Mouse (Mus musculus) hindbrain, postnatal 0 days (tissue): Measurements from ENCODE around the gene Rgl3. TPM values are rescaled to one million over a fixed set of nuclear protein-coding genes. Genes with fewer than 3 reads are reported as not detected.

Source experiments
- ATAC-seq: fragments of 200-750 bp; cut with Nextera tagmentation; 2 replicates; pipeline ENCODE4 v1.8.0; 2017; ENCODE audit warnings: mild to moderate bottlenecking, moderate TSS enrichment, moderate library complexity
- DNase-seq: peaks from one replicate; pipeline ENCODE4 v3.0.0-alpha.2; 2015; ENCODE audit warnings: low spot score
- H3K27ac ChIP-seq: fragments of 300-500 bp; sonication (generic); 2 replicates; pipeline ENCODE4 v1.5.1; 2014; ENCODE audit warnings: mild to moderate bottlenecking
- H3K27me3 ChIP-seq: fragments of 300-500 bp; sonication (generic); 2 replicates; pipeline ENCODE4 v1.6.1; 2014; ENCODE audit warnings: low read length, mixed read lengths; ENCODE audit not compliant: insufficient read depth
- H3K36me3 ChIP-seq: fragments of 300-500 bp; sonication (generic); 2 replicates; pipeline ENCODE4 v1.6.1; 2014; ENCODE audit warnings: low read length, mixed read lengths; ENCODE audit not compliant: insufficient read depth
- H3K4me1 ChIP-seq: fragments of 300-500 bp; sonication (generic); 2 replicates; pipeline ENCODE4 v1.6.1; 2014; ENCODE audit warnings: antibody characterized with exemption, low read length, mixed read lengths; ENCODE audit not compliant: insufficient read depth
- H3K4me2 ChIP-seq: fragments of 300-500 bp; sonication (generic); 2 replicates; pipeline ENCODE4 v1.6.1; 2014; ENCODE audit warnings: low read depth, mild to moderate bottlenecking, low read length, moderate library complexity, mixed read lengths
- H3K4me3 ChIP-seq: fragments of 300-500 bp; sonication (generic); 2 replicates; pipeline ENCODE4 v1.5.1; 2014; ENCODE audit warnings: low read length
- H3K9ac ChIP-seq: fragments of 300-500 bp; sonication (generic); replicated peaks from 2 replicates; pipeline ENCODE4 v1.6.1; 2014; ENCODE audit warnings: mild to moderate bottlenecking, low read length, moderate library complexity, mixed read lengths
- H3K9me3 ChIP-seq: fragments of 300-500 bp; sonication (generic); 2 replicates; pipeline ENCODE4 v1.6.1; 2016; ENCODE audit warnings: low read length, mixed read lengths
- CTCF ChIP-seq: IDR thresholded peaks from 2 replicates; pipeline ENCODE4 v1.5.1; 2016; ENCODE audit warnings: antibody characterized with exemption, control low read depth, low read depth
- WGBS: fragments of 180-500 bp; shearing (Covaris S2); extraction: QIAGEN DNeasy Blood & Tissue Kit; methylation state at CpG from one replicate; pipeline ENCODE4 v1.1.7; 2014; 5-methylcytosine and 5-hydroxymethylcytosine counted together
- polyA plus RNA-seq: library from polyadenylated mRNA; unstranded; fragments of >200 nt; fragmentation: Nextera tagmentation; extraction: Ambion mirVana; gene quantifications from 2 replicates; pipeline ENCODE4 v1.2.1, GENCODE M21; 2015
- total RNA-seq: library from RNA; depleted of rRNA; stranded (reverse); fragments of >200 nt; gene quantifications from 2 replicates; pipeline ENCODE4 v1.2.3, GENCODE M21; 2014; rRNA removed

Gene Rgl3
- 4.2 and 5.1 TPM in 2 replicates for total RNA-seq
- 2.5 and 3.5 TPM in 2 replicates for polyA plus RNA-seq

GRCm38 (mm10) chr9:21989230-21990110 is at the start of gene Rgl3:
Gene Rgl3, minus strand, starts transcription at chr9:21989446.
- Histone ChIP-seq H3K9ac (peak within 1 kb of the TSS; percentile 45), H3K27me3 (peaks cover 27% of the 10 kb centered on the region)
- DNase-seq = no peak

GRCm38 (mm10) chr9:22037826-22038225 is 48.6 kb upstream of the Rgl3 start:
- H3K27me3 ChIP-seq = no peaks in the 10 kb centered on the region
- no peak overlapping the region for H3K9ac ChIP-seq
- WGBS = 76% methylated on average over 10 of the region's 10 CpGs
- H3K4me3 ChIP-seq = no peak overlapping the region
- no peaks in the 10 kb centered on the region for H3K9me3 ChIP-seq
- no peak overlapping the region for H3K4me2 ChIP-seq
- no peaks in the 10 kb centered on the region for H3K36me3 ChIP-seq
- no peak for DNase-seq
- no peak for ATAC-seq
- H3K27ac ChIP-seq = no peak overlapping the region
- no peak for TF ChIP-seq CTCF
- 0 out of 2 replicates have a peak, but pooled peaks cover 4% of the 10 kb centered on the region for H3K4me1 ChIP-seq

More at GRCm38 (mm10) chr9:21989230-21990110, at the start of gene Rgl3:
- no peaks in the 10 kb centered on the region for H3K9me3 ChIP-seq
- peak; percentile 43; the same call in 1 of the 2 replicates for ATAC-seq
- peak within 1 kb of the TSS; percentile 41 for H3K4me3 ChIP-seq
- 4% methylated on average over 41 of the region's 42 CpGs for WGBS
- no peak within 1 kb of the TSS for H3K27ac ChIP-seq
- H3K36me3 ChIP-seq = no peaks in the 10 kb centered on the region
- peak; percentile 18; the same call in 1 of the 2 replicates for TF ChIP-seq CTCF
- H3K4me2 ChIP-seq = peak within 1 kb of the TSS; percentile 73
- H3K4me1 ChIP-seq = peaks cover 16% of the 10 kb centered on the region

GRCm38 (mm10) chr9:22035300-22036044 is 46.2 kb upstream of the Rgl3 start:
- Histone ChIP-seq H3K9ac (no peak overlapping the region), H3K27me3 (no peaks in the 10 kb centered on the region), H3K4me2 (no peak overlapping the region), H3K36me3 (peaks cover 9% of the 10 kb centered on the region), H3K9me3 (no peaks in the 10 kb centered on the region), H3K4me3 (no peak overlapping the region), H3K27ac (no peak overlapping the region), H3K4me1 (0 out of 2 replicates have a peak, but pooled peaks cover 4% of the 10 kb centered on the region)
- DNase-seq (peak; percentile 69), ATAC-seq (peak; percentile 37)
- 21% methylated on average over 6 of the region's 6 CpGs for WGBS
- TF ChIP-seq CTCF = no peak

GRCm38 (mm10) chr9:22030386-22030785 is 41.1 kb upstream of the Rgl3 start:
- no peak for TF ChIP-seq CTCF
- Histone ChIP-seq H3K9ac (no peak overlapping the region), H3K4me2 (no peak overlapping the region), H3K27me3 (no peaks in the 10 kb centered on the region), H3K4me1 (no peaks in the 10 kb centered on the region), H3K4me3 (no peak overlapping the region), H3K9me3 (no peaks in the 10 kb centered on the region), H3K27ac (no peak overlapping the region), H3K36me3 (peaks cover 21% of the 10 kb centered on the region)
- no peak for DNase-seq
- no peak for ATAC-seq
- 90% methylated on average over 9 of the region's 9 CpGs for WGBS

GRCm38 (mm10) chr9:22028467-22028866 is 39.2 kb upstream of the Rgl3 start:
- Histone ChIP-seq H3K27ac (no peak overlapping the region), H3K4me2 (no peak overlapping the region), H3K36me3 (peaks cover 34% of the 10 kb centered on the region), H3K27me3 (no peaks in the 10 kb centered on the region), H3K9me3 (no peaks in the 10 kb centered on the region), H3K4me3 (no peak overlapping the region), H3K4me1 (no peaks in the 10 kb centered on the region), H3K9ac (no peak overlapping the region)
- 16% methylated on average over 7 of the region's 7 CpGs for WGBS
- ATAC-seq (no peak), DNase-seq (no peak)
- TF ChIP-seq CTCF = no peak

- H3K9ac ChIP-seq = no peak overlapping the region
- TF ChIP-seq CTCF = no peak
- H3K4me3 ChIP-seq = no peak overlapping the region
- H3K27me3 ChIP-seq = no peaks in the 10 kb centered on the region
- no peak for ATAC-seq
- H3K27ac ChIP-seq = no peak overlapping the region
- H3K36me3 ChIP-seq = peaks cover 29% of the 10 kb centered on the region
- no peak for DNase-seq
- no peaks in the 10 kb centered on the region for H3K4me1 ChIP-seq
- WGBS = 46% methylated on average over 8 of the region's 8 CpGs
- no peak overlapping the region for H3K4me2 ChIP-seq
- no peaks in the 10 kb centered on the region for H3K9me3 ChIP-seq
These were observed 35.3 kb upstream of the Rgl3 start for GRCm38 (mm10) chr9:22024592-22024991.
